Mouse (Mus musculus) kidney, adult 18-20 months (tissue): Measurements from ENCODE around the gene Agbl4.

Experiments used
- DNase-seq: peaks from one replicate; pipeline ENCODE4 v3.0.0; 2021

Gene Agbl4

DNA sequence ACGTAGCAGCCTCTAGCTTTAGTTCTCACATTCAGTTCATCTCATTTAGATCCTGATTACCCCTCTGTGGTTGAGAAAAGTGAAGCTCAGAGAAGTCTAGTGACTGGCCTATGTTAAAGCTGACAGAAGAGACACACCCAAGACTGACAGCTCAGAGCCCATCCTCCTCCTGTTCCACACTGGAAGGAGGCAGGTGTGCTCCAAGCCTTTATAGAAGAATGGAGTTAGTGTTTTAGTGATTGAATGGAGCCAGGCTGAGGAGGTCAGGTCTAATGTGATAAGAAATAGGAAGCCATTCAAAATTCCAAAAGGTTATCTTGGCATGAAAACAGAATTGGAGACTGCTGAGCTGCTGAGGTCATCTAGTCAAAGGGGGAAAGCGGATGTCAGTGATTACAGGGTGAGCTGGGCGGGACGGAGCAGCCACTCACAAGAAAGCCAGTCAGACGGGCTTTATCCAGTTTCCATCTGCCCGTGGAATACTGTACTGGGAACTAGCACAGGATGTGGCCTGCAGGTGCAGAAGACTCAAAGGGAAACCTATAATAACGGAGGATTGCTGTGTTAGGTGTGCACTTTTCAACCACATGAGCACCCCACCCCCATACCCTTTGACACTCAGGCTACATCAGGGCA is 1053.9 kb downstream of the Agbl4 start:
- DNase-seq: no peak

DNA sequence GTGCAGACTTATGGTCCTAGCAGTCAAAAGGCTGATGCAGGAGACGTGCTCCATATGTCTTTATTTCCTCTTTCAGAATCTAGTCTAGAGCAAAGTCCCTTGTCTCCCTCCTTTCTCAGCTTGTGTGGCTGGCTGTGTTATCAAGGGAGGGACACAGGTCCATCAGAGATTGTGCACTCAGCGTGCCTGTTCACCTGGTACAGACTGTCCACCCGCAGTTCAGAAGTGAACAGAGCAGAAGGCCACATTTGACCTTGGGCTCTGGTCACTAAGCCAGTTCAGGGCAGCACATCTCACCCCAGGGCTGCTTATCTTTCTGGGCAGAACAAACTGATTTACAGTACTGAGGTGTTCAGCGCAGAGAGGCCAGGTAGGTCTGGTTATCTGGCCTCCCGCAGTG is 1054.7 kb downstream of the Agbl4 start:
- no peak for DNase-seq

GRCm38 (mm10) chr4:111453275-111453674 is 1055.8 kb downstream of the Agbl4 start:
- no peak for DNase-seq

GRCm38 (mm10) chr4:111455621-111456020 is 1058.2 kb downstream of the Agbl4 start:
- DNase-seq: no peak

GRCm38 (mm10) chr4:111457568-111457967 is 1060.1 kb downstream of the Agbl4 start:
- DNase-seq: no peak

DNA sequence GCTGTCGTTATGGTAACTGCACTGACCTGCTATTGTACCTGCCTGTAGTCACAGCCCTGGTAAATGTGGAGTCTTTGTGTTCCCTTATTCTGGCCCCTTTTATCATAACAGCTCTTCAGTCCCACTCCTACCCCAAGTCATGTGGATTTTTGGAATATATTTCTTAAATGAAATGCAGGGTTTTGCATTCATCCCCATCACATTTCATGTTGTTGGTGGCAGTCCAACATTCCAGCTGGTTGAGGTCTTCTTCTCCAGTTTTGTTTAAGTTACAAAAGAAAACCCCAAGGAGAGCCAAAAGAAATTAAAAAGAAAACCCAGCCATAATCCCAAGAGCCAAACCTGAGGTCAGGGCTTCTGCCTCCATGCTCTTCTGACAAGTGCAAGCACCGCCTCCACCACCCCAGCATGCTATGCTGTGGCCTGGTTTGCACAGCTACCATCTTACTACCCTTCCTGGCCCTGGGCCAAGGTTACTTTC is 1069.9 kb downstream of the Agbl4 start:
- no peak for DNase-seq

DNA sequence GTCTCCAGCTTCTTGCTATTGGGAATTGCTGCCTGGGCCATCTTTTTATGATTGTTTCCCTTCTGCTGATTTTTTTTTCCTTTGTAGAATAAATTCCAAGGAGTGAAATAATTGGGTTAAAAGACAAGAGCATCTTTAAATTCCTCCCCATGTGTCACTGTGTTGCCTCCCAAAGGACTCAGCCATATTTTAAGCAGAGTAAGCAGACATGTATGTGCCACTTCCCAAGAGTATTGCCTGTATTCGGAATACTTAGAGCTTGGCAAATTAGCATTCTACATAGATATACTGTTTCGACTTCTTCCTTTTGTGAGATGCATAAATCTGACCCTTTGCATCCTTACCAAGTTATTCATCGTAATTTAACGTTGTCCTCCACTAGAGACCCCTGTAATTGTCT is 1070.3 kb downstream of the Agbl4 start:
- DNase-seq: no peak

DNA sequence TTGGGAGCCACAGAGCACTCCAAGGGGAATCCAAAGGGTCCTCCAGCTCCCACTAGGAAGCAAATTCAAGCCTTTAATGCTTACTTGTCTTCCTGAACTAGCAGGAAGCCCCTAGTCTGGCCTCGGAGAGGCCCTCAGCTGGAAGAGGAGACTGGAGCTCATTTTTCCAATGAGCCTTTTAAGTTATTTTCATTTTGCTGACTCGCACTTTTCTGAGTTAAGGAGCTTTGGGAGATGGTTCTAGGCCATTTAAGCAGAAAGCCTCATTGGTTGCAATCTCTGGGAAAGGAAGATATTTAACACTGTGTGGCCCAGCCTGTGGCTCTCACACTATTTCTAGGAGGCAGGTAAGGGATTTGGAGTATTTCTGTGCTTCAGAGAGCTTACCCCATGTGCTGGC is 1072.4 kb downstream of the Agbl4 start:
- no peak for DNase-seq

DNA sequence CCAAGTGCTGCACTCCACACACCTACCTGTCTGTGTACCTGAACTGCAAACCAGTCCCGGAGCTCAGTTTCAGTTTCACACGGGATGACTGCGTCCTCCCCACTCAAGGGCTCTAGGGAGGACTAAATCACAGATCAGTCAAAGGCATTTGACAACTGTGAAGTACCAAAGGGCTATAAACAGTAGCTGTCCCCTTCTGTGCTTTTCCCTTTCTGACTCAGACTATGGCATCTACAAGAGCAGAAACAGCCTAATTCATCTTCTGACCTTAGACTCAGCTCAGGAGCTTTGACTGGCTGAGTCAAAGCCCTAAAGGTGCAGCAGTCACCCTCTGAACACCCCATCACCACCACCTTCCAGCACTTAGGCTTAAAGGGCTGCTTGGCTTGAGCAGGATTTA is 1074.3 kb downstream of the Agbl4 start:
- no peak for DNase-seq

DNA sequence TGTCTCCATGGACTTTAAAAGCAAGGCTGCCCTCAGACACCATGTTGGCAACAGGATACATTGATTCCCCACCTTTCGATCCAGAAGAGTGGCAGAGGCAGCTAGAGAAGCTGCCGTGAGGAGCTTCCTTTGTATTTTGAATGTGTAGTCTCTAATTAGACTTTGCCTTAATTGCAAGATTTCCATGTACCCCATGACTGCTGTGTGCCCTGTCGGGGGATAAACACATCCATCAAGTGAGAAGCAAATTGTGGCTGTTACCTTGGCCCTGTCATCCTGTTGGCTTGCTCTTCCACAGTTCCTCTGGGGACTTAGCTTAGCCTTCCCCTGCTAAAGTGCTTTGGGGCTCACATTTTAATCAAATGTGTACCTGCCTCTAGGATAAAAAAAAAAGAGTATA is 1075.0 kb downstream of the Agbl4 start:
- DNase-seq: no peak

GRCm38 (mm10) chr4:111473014-111473413 is 1075.6 kb downstream of the Agbl4 start:
- DNase-seq: no peak

DNA sequence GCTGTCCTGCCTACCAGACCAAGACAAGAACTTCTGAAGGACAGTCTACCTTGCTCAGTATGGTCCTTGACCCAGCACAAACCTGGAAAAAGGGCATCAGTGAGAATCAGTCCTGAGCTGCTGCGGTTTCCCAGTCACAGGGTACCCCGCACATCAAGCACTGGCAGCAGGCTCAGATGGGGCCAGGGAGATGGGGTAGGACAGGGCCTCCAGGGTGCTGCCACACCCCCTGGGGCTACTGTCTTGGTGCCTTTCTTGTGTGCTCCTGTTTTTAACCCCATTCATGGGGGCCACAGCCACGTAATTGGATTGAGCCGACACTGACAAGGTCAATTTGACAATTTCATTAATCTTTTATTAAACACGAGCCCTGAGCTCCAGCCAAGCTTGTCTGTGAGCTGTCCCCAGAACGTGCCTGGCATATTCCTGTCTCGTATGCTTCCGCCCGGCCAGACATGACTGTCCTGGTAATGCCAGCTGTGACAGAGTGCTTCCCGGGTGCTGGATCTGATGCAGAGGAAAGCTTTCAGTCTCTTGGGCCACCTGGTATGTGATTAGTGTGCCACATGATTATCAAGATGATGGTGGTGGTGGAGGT is 1078.0 kb downstream of the Agbl4 start:
- no peak for DNase-seq

- DNase-seq: no peak
Measured at GRCm38 (mm10) chr4:111477507-111477906, 1080.0 kb downstream of the Agbl4 start.

DNA sequence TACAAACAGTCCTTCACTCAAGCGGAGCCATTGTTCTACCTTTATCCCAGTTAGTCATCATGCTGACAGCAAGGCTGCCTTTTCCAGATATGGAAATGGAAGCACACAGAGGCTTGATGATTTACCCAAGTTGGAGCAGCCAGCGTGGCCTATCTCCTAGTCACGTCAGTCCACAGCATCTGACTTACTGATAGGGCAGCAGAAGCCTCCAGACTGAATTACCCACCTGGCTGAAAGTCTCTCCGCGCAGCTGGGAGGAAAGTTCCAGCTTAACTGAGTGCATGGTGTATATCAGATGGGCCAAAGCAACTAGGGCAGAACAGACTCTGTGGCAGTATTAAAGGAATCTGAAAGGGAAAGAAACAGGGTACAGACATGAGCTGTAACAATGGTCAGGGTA is 1086.0 kb downstream of the Agbl4 start:
- DNase-seq: no peak

GRCm38 (mm10) chr4:111485189-111485588 is 1087.7 kb downstream of the Agbl4 start:
- DNase-seq: no peak

- DNase-seq: no peak
Measured at GRCm38 (mm10) chr4:111486187-111486586, 1088.7 kb downstream of the Agbl4 start.

DNA sequence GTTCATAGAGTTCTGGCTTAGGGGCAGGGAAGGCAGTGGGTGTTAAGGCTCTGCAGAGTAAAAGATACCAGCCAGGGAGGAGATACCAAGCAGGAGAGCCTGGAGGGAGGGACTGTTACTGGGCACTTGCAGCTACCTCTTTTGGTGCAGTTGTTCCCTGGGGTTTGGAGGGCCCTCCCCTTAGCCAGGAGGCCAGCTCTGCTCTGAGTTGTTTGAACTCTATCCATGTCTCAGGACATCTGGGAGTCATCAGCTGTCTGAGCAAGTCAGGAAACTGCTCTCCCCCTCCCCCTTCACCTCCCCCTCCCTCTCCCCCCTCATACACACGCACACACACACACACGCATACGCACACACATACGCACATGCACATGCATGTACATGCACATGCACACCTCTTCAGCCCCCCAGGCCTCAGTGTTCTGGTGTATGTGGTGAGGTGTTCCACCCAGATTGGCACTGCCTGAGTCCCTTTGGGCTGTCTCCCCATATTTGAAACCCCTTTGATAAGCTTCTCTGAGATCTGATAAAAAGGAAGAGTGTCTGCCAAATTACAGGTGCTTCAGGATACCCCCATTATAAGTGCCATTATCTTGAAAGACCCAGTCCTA is 1089.9 kb downstream of the Agbl4 start:
- DNase-seq: no peak

DNA sequence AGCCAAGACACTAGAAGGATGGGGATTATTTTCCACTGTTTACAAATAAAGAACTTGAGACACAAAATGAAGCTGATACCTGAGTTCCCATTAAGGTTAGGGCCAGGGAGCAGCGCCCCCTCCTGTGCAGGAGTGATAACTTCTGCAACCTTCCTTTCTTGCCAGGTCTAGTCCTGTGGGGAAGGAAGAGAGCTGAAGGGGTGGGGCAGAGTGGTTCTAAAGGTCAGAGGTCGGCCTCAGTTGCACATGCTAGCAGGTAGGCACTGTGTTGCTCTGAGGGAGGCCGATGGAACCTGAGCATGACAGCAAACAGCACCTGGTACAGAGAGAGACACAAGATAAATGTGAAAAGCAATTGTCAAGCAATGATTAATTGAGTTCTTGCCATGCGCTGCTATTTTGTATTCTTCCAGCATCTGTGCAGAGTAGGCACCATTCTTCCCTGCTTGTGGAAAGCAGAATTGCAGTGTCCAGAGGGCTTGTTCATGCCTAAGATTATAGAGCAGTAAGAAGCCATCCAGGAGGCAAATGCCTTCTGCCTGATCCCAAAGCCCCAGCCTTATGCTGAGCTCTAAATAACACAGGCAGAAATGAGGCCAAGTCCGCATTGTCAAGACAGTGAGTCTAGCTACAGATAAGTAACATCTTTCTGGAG is 1096.4 kb downstream of the Agbl4 start:
- DNase-seq: peak; percentile 13

DNA sequence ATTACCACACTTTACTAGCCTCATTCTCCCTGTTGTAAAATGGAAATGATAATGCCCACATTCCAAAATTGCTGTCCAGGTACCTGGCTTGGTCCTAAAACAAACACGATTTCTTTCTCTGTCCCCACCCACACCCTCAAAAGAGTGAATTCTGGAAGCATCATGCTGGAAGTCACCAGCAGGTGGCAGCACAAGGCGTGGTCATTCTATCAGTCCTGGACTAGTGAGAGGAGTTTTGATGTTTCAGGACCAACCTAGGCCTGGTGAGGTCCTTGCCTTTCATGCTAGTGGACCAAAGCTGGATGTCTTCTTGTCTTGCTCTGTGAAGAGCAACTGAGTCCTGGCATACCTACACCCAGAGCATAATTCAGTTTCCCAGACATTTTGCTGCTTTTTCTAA is 1098.5 kb downstream of the Agbl4 start:
- DNase-seq: peak; percentile 73

DNA sequence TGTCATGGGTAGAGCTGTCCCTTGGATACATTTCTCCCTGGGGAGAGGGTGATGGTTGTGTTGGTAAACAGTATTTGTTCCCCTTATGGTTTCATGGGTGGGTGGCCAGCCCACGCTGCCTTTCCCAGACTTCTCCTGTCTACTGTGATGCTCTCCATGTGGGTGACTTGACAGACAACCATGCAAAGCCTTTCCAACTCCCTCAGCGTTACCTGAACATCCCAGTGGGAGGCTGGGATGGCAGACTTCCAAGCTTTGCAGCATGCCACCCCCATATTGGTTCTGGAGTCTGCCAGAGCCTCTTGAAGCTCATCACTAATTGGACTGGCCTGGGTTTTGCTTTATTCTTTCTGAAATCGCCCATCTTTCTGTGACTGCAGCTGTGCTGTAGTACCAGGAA is 1101.3 kb downstream of the Agbl4 start:
- DNase-seq: no peak

- DNase-seq: no peak
Measured at GRCm38 (mm10) chr4:111501441-111501840, 1104.0 kb downstream of the Agbl4 start.

GRCm38 (mm10) chr4:111502965-111503727 is 1105.7 kb downstream of the Agbl4 start:
- DNase-seq: no peak

DNA sequence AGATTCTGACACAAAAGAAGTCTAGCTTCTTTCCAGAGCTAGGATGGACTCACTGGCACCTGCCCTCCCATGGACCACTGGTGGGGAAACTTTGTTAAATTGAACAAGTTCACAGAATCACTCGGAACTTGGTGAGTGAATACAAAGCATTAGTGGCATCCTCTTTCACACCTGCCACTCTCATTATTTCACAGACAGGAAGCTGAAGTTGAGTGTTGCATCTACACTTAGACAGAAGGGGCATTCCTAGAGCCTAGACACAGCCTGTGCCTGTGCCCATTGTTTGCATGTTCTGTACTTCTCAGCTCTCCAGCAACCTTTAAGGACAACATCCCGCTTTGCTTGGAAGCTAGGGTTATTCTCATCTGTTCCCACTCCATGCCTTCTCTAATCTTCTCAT is 1107.5 kb downstream of the Agbl4 start:
- no peak for DNase-seq
